Mouse (Mus musculus) testis, adult 2 months (tissue): Measurements from ENCODE around the gene Polh.

Source experiments
- CTCF ChIP-seq: fragments of 200-500 bp; IDR thresholded peaks from 2 replicates; pipeline ENCODE4 v1.5.1; 2012; ENCODE audit warnings: low read depth, mild to moderate bottlenecking, inconsistent platforms, low read length, moderate library complexity; ENCODE audit not compliant: control insufficient read depth, insufficient read depth, insufficient replicate concordance
- POLR2A ChIP-seq: fragments of 200-500 bp; IDR thresholded peaks from 2 replicates; pipeline ENCODE4 v1.6.1; 2012; ENCODE audit warnings: low read depth, mild to moderate bottlenecking, inconsistent platforms, low read length, moderate library complexity; ENCODE audit not compliant: control insufficient read depth

DNA sequence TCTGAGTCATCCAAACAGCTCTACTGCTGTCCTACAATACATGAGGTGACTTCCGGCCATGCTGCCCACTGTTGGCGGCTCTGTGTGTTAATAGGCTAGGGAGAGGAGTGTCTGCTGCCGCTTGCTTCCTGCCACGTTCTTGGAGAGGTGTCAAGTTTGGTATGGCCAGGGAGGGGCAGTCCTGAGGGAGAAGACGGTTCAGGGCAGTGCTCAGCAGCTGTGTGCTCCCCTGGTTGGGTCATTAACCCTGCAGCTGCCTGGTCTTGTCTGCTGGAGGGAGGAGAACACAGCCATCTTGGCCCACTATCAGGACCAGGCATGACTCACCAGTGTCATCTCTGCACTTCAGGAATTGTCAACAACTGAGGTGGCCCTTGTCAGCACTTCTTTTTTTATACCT, 34.1 kb downstream of the Polh start:
- TF ChIP-seq CTCF (no peak), POLR2A (no peak)
